Mouse (Mus musculus) adrenal gland, postnatal 14 days (tissue): ENCODE results near the gene Atmin. TPM values are rescaled to one million over a fixed set of nuclear protein-coding genes. Genes with fewer than 3 reads are reported as not detected.

Experiments used
- DNase-seq: peaks from one replicate; pipeline ENCODE4 v3.0.0; 2021; ENCODE audit warnings: mixed read lengths
- long read RNA-seq, 2 experiments: library from polyadenylated mRNA; stranded (forward); transcript quantifications; one replicate each; pipeline ENCODE4 v2.0.0; 2021
- total RNA-seq: library from RNA; stranded (reverse); gene quantifications from 2 replicates; pipeline ENCODE4 v1.2.3, GENCODE M21; 2021

Atmin gene
- 17.7 and 20.2 TPM in 2 replicates for total RNA-seq
- long read RNA-seq, experiment 1, full-length matches to known transcripts, result 11 of 16 reads
- long read RNA-seq, experiment 1, partial matches to known transcripts, result 5 of 16 reads
- long read RNA-seq, experiment 1, other reads (novel, unspliced or antisense), result 0 of 16 reads
- long read RNA-seq, experiment 2, full-length matches to known transcripts, result 5 of 11 reads
- long read RNA-seq, experiment 2, partial matches to known transcripts, result 0 of 11 reads
- long read RNA-seq, experiment 2, other reads (novel, unspliced or antisense), result 6 of 11 reads

DNA sequence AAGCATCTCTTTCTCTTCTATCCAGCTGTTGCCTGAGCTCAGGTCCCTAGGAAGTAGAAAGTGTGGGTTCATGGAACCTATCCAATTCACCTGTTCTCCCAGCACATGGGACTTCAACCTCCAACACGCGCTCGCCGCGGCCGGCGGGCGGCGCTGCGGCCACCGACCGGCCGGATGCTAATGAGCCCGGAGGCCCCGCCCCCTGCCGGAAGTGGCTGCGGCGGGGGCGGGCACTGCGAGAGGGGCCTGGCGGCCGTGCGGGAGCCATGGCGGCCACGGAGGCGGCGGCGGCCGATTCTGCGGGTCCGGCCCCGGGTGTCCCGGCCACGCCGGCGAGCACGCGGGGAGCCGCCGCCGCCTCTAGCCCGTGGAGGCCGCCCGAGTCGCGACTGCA, at the start of gene Atmin:
TSS of gene Atmin (plus strand) at position 233 of the 394 bp plus-strand sequence.
- DNase-seq, result peak; percentile 94

DNA sequence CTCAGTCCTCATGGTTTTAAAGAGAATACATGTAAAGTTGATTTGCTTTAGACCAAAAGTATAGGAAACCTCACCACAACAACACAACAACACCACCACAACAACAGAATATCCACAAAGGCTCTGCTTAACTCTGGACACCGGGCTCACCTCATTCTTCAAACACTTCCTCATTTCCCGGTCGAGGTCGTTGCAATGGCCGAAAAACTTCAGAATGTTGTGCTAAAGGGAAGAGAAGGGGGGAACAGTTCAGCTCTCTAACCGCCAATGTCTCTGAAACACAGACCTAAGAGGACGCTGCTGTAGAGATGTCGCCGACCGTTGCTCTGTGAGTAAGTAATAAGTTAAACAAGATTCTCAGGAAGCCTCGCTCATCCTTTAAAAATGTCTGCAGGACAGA, 49.3 kb upstream of the Atmin start:
- no peak for DNase-seq

GRCm38 (mm10) chr8:116895521-116895920, 47.7 kb upstream of the Atmin start:
- DNase-seq, result no peak

DNA sequence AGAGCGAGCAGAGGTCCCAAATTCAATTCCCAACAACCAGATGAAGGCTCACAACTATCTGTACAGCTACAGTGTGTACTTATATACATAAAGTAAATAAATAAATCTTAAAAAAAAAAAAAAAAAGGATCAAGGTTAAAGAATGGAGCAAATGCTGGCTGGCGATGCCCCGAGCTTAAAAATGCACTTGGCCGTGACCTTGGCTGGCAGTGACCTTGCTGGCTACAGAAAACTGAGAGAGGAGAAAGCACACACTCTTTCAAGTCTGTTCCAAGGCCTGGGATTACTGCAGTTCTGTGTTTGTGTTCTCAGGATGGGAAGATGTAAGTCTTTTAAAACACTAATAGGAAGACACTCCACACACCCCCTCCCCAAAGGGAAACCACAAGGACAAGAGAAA, 38.5 kb upstream of the Atmin start:
- DNase-seq, result peak; percentile 66

DNA sequence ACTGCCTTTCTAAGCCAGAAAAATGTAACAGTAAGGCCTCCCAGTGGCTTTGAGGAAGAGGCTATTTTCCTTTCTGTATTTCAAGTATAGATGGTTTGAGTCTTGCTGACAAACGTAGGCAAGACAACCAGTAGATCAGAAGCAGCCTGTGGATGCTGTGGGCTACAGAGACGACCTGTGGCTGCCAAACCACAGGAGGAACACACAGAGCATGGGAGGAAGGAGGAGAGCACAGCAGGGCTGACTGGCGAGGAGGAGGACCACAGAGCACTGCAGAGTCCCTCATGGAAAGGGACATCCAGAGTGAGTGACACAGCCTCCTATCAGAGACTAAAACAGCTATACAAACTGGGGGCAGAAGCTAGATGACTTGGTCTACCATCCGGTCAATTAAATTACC, 37.9 kb upstream of the Atmin start:
- no peak for DNase-seq

DNA sequence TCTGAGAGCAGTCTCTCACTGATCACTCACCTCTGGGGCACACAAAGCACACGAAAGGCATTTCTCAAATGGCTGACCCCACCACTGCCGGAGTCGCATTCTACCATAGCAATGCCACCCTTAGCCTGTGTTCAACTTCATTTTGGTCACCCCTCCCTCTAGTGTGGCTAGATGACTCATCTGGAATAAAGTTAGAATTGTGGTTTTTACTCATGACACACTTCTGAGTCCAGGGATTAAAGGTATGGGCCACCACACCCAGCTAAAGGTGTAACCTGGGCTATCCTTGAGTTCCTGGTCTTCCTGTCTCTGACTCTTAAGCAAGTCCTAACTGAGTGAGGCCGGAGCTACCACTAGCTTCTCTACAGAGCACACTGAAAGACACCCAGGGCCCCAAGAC, 37.4 kb upstream of the Atmin start:
- DNase-seq, result no peak

GRCm38 (mm10) chr8:116921005-116921336, 22.2 kb upstream of the Atmin start:
- DNase-seq, result peak; percentile 88

DNA sequence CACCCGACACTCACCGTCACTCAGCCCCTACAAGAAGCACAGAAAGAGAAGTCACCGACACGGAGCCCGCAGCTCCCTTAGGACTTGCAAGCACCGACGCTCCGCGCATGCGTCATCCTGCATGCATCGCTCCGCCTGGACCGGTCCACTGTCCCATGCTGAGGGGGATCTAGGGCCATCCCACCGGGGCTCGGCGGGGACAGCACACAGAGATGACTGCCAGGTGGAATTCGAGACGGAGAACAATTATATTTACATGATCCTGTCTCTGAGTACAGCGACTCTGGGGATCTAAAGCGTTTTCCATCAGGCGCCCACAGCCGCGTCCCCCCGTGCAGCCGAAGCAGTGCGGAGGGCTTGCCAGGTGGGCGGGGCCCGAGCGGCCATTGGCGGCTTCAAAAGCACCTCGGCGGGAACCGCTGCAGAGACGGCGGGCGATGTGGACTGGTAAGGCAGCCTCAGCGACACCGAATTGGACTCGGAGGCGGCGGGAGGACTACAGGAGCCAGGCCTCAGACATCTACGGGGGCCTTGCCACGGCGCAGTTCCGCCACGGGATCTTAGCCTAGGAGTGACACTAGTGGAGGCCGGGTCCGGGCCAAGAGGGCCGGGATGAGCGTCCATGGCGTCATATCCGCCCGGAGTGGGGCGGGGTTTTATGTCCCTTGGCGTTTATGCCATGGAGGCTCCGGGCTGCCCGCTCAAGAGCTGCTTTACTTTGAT, 21.7 kb upstream of the Atmin start, which contains the start of the genes Cmc2 and Cenpn:
TSS of gene Cmc2 (minus strand) at position 119 of the 723 bp plus-strand sequence.
TSS of gene Cenpn (plus strand) at position 394 of the 723 bp plus-strand sequence.
- DNase-seq, result peak; percentile 94

GRCm38 (mm10) chr8:116922060-116922757, 21.0 kb upstream of the Atmin start:
- no peak for DNase-seq

GRCm38 (mm10) chr8:116923526-116923925, 19.7 kb upstream of the Atmin start:
- DNase-seq, result no peak

GRCm38 (mm10) chr8:116927880-116928279, 15.3 kb upstream of the Atmin start:
- DNase-seq, result peak; percentile 78

GRCm38 (mm10) chr8:116928588-116928987, 14.6 kb upstream of the Atmin start:
- no peak for DNase-seq

GRCm38 (mm10) chr8:116934976-116935375, 8.2 kb upstream of the Atmin start:
- no peak for DNase-seq

DNA sequence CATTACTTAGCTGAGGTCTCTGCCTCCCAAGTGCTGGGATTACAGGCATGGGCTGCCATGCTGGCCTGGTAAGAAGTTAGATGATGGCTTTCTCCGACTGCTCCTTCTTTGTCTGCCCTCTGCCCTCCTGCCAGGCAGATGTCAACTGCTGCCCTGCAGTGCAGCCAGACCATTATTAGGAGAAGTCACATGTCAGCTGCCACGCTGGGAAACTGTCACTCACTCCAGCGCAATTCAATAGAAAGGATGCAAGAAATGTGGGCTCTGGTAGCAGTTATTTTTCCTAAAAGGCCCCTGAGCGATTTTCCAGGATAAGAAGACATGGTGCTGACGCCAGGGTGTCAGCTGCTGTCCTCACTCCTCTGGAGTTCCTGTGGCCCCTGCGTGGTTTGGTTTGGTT, 7.7 kb upstream of the Atmin start:
- DNase-seq, result no peak

- no peak for DNase-seq
These were observed 722 bp upstream of the Atmin start for GRCm38 (mm10) chr8:116942284-116943058.

DNA sequence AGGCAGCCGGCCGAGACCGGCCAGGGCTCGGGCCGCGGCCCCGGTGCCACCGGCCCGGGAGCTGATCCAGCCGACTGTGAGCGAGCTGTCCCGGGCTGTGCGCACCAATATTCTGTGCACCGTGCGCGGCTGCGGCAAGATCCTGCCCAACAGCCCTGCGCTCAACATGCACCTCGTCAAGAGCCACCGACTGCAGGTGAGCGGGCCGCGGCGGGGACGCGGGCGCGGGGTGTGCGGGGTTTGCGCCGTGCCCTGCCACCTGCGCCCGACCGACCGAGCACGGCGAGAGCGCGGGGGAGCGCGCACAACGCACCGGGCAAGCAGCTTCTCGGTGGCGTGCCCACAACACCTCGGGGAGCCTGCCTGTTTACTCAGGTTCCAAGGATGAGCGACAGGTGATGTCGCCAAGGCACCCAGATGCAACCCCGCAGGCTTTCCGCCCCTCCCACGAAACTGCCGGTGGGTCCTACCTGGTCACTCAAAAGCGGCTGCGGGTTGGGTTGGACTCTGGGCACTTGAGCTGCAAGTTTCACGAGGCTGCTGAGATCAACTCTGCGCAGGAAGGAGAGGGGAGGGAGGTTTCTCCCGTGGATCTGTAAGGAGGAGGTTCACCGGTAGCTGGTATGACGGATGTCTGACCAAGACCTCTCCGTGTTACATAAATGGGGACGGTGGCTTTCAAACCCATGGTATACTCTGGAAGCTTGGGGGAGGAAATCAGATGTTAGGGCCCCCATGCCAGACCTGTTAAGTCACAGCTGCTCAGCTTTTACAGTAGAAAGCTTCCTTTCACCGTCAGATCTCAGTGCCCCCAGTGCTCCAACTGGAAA, 577 bp downstream of the Atmin start:
- DNase-seq, result peak; percentile 52

DNA sequence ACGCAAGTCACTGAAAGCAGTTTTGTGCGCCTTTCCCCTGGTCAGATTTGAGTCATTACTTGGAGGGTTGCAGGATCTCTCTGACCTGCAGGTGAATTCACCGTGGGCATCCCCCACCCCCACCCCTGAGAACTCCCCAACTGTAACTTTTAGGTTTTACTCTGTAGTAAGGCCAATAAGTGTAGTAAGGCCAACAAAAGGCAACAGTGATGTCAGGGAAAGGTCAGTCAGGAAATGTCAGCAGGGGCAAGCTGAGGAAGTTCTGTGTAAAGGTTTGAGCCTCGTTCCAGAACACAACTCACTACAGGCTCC, 1.1 kb downstream of the Atmin start:
- no peak for DNase-seq

DNA sequence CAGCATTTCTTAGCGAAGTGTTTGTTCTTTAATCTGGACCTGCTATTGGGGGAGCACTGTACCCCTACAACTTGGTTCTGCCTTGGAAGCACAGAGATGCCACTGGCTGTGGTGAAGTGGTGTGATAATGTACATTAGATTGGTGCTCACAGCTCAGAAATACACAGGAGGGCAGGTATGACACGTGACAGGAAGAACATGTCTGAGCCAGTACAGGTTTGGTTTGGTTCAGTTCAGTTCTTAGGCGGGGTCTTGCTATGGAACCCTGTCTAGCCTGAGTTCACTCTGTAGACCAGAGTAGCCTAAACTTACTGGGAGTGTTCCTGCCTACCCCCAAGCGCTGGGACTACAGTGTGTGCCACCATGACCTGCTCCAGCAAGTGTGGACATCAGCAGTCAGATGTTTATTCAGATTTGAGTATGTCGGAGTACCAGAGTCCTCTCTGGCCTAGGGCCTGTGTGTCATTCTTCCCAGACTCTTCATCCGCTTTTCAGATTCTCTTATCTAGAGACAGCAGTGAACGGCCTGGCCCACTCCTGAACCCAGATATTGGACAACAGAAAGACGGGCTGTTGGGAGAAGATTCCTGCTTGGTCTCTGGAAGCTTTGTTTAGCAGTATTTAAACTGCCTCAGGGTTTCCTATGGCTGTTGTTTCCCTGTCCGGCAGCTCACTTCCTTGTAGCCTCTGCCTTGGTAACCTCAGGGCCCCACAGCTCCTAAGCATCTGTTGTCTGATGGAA, 2.1 kb downstream of the Atmin start:
- no peak for DNase-seq

GRCm38 (mm10) chr8:116946268-116946838, 3.2 kb downstream of the Atmin start:
- no peak for DNase-seq

- no peak for DNase-seq
These were observed 3.7 kb downstream of the Atmin start for GRCm38 (mm10) chr8:116946851-116947250.

DNA sequence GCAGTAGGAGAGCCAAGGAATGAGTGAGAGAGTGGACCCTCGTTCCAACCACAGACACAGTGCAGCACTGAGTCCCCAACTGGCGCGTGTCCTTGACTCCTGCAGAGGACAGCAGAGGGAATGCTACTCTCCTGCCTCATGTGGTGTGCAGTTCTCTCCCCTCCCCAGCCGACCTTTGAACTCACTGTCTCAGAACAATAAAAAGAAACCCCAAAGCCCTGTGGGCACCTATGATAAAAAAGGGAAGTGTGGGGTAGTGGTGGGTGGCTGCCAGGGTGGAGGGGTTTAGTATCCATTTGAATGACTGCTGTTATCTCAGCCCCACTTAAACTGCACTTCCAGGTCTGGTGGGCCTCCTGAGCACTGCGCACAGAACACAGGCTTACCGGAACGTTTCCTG, 4.4 kb downstream of the Atmin start:
- DNase-seq, result no peak
